Mouse (Mus musculus) thymus, adult 18-20 months (tissue): ENCODE measurements at regions not wholly inside any gene's neighbourhood (a gene's known extent, or its start where the extent isn't known, plus 50 kb on each side); places are given as distances from the start of the nearest gene placed in this dataset.

Experiments used
- DNase-seq, 2 experiments: peaks; one replicate each; pipeline ENCODE4 v3.0.0; 2022; ENCODE audit warnings: mixed read lengths in 2 of 2

DNA sequence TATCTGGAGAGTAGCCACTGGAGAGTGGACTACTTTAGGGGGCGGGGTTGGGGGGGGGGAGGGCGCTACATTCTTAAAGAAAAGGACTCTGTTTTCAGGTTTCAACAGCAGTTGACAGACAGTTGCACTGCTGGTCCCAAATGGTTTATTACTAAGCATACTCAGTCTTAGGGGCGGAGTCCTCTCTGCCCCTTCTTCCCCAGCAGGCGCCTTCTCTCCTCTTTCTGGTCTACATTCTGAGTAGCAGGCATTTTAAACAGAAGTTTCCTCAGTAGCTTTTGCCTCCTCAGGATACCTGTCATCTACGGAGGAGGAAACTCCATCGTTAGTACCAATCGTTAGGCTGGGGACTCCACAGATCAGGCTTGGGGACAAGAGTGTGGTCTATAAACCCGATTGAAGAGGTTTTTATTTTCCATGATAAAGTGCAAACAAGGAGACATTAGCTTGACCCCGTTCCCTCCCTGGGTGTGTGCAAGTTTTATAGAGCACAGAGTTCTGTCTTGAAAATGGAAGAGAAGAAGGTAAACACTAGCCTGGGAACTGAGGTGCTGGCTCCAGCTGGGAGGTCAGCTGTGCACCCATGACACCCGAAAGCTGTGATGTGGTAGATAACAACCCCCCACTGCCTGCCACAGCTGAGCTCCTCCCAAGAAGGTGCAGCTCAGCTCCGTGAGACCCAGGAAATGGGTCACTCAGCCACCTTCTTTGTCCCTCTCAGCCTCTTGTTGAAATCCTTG lies 107.8 kb downstream of the Btg1 start:
- peak; percentile 79 to 86 for DNase-seq

DNA sequence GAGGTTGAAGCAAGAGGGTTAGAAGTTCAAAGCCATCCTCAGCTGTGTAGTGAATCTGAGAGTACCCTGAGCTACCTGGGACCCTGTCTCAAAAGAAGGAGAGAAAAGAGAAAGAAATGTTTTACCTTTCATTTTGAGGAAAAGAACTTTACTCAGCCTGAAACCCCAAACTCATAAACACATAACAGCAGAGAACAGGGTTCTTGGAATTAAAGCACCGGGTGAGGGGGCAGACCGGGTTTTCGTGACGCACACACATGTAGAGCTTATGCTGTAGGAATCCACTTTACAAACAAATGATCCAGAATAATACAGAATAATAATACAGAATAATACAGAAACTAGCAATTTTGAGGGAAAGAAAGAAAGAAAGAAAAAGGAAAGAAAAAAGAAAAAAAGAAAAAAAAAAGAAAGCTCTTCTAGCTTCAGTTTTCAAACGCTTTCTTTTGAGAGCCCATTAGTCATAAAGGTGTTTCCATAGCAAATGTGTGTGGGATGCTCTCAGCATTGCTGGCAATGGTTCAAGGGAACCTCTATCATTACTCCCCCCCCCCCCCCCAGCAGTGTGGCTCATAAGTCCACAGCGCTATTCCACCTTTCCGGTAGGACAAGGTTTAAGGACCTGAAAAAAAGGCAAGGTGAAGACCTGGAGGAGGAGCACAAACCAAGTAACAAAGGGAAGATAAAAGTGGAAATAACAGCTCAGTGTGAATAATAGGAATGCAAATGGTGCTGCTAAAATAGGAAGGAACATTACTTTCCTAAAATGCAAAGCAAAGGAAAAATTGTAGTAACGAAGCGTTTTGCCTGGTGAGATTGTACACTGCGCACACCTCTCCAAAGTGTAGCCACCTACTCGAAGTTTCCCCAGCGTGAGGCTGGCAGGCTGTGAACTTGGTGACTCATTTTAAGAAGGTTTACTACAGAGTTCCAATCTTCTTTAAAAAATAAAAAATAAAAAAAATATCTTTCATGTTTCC lies 110.3 kb downstream of the Btg1 start:
- DNase-seq, result no peak

DNA sequence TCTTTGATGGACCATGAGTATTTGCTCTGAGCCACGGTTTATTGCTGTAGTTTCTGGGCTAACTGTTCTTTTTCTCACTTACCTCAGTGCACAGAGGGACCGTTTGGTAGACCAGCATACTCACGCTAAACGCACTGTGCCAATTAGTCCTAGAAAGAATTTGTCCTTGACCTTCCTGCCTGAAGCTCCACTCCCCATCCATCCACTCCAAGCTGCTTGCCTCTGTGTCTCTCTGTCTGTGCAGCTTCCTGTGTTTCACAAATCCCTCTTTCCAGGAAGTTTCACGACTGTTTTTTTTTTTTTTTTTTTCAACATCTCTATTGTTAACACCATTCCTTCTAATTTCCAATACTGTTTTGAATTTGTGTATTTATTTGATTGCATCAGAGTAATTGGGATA lies 116.8 kb downstream of the Btg1 start:
- no peak for DNase-seq

DNA sequence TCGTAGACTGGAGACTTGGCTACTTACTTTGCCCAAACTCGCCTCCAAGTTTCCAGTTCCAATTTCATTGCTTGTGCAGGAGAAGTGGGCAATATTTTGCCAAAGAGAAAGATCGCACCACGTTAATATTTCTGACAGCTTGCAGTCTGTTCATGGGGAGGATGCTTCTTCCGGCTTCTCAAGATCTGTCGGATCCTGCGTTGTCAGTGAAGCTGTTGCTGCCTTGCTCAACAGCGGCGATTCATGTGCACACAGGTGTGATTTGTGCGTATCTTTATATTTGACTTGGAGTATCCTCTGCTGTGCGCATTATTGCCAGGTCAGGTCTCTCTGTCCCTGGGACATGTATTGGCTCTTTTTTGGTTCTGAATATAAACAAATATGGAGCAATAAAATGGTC lies 118.3 kb downstream of the Btg1 start:
- no peak for DNase-seq

DNA sequence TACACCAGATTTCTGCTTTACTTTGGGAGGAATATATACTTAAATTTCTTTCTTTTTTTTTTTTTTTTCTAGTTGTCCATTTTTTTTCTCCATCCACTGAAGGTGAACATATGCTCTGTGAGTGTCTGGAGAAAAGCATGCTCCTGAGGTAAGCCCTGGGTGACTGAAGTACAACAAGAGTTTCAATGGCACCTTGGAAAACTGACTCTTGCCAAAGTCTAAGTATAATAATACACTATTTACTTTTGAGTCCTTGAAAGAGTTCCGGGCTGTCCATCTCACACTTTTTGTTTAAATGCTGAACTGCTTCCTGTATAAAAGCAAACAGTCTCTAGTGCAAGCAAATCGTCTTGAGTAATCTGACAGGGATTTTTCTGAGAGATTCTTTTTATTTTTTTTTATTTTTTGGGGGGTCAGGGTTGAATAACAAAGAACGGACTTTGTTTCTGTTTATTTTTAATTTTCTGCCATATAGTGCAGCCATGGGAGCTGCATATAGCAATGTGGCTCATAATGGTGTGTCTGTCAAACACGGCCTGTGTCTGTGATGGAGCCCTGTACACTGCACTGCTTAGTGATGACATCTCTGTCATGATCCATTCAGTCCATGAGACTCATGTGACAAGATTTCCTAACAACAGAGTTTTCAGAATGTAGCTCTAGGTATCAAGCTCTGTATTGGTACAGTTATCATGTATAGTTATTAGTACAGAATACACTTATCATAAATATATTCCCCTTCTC lies 119.3 kb downstream of the Btg1 start:
- DNase-seq, result no peak

DNA sequence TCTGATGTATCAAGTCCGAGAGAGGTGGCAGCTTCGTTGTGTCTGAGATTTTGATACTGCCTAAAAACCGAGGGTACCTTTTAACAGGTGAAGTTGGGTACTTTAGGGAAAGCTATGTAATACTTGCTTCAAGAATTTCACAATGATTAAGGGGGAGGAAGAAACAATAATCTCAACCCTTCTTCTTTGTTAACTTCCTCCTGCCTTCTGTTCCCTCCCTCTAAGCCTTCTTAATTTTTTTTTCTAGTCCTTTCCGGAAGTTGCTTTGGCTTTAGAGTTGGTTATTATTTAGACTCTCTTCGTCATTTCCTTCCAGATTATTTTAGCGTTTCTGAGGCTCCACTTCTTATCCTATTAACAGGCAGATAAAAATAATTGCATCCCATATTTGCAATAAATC lies 121.2 kb downstream of the Btg1 start:
- DNase-seq, result no peak

DNA sequence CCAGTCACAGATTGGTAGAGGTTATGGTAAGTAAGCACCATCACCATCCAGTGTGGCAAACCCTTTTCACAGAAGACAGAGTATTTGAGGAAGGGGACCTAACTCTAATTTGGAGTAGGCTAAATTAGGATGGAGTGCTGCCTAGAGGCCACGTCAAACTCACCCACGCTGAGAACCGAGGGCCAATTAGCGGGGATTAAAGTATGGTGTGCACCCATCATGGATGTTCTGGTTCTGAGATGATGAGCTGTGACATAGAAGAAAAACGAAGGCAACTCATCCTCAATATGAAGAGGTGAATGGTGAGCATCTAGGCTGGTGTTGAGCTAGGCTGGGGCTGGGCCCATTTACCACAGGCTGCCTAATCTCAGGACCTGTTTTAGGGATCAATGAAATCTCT lies 121.8 kb downstream of the Btg1 start:
- DNase-seq, result no peak

DNA sequence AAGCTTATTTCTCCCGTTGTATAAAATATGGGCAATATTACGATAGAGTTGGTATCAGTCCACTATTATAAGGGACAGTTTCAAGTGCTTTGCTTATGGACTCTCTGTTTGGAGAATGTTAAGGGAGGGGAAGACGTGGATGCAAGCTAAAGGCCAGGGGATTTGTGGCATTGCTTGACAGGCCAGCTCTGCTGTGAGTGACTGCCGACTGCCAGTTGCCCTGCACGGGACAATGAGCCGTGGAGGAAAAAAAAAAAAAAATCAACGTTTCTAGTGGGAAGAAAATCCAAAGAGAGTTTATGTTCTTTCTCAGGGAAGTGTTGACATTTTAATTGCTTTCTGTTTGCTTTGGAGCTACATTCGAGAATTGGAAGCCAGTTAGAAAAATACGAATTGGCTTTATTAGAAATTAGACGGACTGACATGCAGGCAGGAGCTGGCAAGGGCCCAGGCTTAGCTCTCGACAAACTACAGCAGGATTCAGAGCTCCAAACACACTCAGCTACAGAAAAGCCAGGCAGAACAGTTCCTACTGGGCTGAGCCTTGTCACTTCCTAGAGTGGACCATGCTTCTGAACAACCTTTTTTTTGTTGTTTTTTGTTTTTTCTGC lies 127.5 kb downstream of the Btg1 start:
- DNase-seq, result no peak

DNA sequence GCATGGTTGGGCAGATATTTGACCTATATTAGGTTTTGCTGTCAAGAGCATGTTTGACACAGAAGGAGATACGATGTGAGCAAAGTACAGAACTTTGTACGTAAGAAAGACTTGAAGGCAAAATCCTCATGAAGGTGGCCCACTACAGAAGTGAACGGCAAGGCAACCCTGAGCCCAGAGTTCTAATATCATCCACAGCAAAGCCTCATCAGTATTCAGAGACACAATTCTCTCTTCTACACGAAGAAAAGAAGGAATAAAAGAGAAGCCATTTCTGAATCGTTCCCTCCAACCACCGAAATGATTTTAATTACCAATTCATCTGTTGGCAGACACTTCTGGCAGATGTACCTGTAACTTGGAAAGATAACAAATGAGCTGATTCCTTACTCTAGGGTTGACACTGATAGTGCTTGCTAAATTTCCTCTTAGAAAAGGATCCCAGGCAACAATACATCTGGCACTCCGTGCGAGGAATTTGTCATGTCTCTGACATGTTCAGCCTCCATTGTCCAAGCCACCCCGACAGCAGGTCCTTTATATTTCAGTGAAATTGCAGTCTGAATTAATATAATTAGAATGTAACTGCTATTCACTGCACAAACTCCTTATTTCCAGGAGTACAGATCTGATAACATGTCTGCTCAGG lies 130.3 kb downstream of the Btg1 start:
- DNase-seq, result no peak

DNA sequence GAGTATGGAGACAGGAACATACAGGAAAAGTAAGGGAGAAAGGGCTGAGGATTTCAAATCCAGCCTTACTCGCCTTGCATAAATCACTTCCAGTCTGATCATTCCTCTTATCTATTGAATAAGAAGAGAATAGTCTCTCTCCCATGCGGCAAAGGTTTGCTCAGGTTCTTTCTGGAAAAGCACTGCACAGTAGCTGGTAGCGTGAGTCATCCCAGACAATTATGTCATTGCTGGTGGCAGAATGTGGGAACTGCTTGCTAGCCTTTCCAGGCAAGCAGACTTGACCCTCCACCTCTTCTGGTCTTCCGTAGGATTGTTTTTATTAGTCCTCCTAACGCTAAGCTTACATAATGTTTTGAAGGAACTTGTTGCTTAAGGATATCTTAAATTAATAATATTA lies 134.1 kb downstream of the Btg1 start:
- DNase-seq, result no peak

DNA sequence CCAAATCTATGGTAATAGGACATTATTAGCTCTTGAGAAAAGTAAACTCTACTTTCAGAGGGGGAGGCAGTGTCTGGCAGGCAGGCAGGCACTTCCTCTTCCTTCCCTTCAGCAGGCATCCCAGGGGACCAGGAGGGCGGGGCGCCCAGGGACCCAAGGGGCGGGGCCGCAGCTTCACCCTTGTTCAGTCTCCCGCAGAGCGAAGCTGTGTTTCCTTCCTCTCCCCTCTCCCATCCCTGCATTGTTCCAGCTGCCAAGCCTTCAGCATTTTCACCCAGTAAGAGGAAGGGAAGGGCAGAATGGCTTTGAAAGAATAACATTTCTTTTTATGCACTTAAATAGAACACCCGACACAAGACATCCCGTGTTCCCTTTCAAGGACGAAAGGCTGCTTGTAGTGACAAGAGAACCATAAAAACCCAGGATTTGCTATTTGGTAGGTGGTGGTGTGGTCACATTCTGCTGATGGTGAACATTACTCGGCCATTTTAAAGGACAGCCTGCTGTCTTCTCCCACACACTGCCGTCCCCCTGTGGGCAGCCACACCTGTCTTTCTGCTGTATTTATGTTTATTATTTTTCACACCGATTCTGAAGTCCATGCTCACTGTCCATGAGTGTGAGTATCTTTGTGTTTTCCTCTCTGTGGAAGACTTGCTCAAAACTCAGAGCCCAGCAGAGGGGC lies 134.9 kb downstream of the Btg1 start:
- peak; percentile 83 to 87 for DNase-seq

DNA sequence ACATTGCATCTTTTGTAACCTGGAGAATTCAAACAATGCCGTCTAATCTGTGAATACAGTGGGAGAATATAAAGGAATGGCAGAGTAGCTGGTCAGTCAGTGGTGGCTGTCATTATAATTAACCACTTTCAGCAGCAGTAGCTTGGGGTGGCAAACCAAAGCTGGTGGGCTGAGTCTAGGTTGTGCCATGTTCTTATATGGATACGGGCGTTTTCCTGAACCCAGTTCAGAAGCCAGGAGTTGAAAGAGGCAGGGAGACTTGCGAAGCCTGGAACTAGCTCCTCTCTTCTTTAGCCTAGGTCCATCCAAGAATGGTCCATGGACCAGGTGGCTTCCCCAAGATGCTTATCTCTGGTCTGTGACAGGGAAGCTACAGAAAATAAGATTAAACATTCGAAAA lies 135.7 kb downstream of the Btg1 start:
- DNase-seq, result no peak

DNA sequence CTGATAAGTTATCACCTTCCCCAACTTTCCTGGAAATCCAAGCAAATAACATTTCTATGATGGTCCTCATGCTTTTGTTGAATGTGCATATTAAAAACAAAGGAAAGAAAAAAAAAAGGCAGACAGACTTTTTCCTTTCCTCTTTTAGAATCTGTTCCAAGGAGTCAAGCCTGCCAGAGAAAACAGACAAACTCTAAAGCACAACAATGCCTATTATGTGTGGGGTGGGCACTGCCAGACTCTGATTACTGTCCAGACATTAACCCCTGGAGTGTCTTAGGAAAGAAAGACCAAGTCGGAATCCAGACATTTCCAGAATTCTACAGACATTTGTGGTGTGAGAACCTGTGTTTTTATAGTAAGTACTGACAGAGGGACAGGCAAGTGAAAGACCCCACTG lies 136.7 kb downstream of the Btg1 start:
- DNase-seq, result no peak

DNA sequence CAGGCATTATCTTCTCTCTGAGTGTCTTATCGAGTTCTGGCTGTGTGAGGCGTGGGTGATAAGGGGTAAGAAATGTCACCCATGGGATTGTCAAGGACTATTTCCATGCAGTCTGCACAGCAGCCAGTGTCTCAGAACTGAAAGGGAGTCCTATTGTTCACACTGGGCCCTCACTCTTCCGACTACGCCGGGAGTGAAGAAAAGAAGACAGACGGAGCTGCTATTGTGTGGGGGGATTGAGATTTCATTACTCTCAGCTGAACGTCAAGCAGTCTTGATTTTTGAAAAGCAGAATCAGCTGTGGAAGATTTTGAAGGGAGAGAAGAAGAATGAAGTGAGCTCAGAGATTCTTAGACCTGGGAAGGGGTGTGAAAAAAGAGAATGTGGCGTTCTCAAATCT lies 138.9 kb downstream of the Btg1 start:
- no peak for DNase-seq

DNA sequence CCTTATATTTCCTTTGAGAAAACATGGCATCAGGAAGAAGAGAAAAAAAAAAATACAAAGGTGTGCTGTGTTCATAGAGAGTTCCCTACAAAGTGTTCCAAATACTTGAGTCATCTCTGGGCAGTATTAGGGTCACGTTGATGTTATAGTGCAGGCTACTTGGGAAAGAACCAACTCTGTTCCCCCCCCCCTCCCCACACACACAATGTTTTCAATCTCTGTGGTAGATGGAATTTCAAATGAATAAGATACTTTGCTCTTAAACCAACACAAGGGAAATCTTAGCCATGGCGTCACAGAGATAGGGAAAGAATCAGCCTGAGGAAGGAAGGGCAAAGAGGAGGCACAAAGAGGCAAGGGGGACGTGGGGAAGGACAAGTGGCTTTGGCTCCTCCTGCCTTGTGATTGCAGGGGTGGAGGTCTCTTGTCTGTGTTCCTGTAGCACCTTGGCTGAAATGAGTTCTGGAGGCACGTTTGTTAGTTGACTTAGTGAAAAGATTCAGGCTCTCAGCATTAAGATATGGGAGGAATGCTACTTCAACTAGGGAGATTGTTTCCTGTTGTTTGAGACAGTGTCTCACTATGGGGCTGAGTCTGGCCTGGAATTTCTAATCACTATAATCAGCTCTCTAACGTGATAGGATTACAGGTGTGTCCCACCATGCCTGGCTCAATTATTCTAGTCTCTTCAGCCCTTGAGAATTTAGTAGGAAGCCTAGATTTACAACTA lies 139.7 kb downstream of the Btg1 start:
- DNase-seq, result no peak

DNA sequence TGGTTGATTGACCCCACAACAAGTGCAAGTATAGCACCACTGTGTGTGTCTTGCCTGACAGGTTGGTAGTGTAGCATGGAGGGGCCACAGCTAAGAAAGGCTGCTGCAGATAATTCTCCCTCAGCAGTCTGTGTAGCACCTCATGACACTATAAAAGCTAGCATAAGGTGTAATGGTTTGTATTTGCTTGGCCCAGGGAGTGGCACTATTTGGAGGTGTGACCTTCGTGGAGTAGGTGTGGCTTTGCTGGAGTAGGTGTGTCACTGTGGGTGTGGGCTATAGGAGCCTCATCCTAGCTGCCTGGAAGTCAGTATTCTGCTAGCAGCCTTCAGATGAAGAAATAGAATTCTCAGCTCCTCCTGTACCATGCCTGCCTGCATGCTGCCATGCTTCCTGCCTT lies 140.5 kb downstream of the Btg1 start:
- DNase-seq, result no peak

DNA sequence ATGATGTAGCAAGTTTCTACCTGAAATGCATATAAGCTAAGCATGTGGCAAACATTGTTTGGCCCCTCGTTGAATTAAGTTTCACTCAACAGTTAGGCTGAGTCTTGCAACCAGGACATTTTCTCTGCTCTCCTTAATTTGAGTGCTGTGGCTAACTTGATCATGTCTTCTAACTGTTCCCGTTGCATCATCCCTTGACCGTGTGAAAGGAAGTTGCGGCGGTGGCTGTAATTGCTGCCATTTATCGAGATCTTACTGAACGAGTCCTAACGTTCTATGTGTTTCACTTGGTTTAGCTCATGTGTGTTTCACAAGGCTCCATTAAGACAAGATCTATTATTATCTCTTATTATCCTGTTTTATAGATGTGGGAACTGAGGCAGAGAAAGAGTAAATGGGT lies 144.8 kb downstream of the Btg1 start:
- no peak for DNase-seq

DNA sequence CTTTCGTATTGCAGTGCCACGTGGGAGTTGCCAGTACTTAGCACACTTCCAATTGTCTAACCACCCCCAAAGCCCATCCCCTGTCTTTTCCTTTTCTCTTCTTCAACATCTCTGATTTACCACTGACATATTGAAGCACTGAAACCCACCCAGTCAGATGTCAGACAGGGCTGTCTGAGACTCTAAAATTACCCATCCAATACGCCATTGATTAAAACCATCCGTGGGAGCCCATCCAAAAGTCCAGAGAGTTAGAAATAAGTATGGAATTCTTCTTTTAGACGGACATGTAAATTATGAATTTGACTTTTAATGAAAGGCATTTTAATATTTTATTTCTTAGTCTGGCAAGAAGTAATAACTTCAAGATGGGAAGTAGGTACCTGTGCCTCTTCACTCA lies 148.8 kb downstream of the Btg1 start:
- DNase-seq, result no peak

DNA sequence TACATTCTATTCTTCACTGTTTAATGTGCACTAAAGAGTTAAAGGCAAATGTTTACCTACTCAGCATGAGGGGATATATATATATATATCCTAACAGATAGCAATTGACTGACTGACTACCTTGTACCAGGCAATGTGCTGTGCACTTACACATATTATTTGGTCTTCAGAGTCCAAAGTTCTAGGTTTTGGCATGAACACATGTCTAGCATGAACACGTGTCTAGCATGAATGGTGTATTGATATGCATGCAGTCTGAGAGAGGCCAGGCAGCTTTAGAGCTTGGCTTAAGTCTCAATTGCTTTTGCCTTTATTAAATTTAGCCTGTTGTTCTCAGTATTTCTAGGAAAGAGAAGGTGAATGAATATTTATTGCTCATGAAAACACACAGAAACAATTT lies 161.4 kb downstream of the Btg1 start:
- no peak for DNase-seq

DNA sequence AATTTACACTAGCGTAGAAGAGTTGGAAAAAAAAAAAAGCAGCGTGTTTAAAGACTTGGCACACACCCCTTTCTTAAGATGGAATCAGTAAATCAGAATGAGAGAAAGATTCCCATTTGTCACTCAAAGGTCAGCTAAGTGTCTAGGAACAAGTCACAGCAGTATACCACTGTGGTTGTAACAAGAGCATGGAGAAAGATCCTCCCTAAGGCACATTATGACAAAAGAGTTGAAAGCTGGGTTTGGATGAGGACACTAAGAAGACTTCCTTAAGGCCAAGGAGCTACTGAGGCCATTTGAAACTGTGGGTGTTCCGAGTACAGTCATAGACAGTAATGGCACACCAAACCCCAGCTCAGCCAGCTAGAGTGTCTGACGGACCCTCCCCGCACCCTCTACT lies 167.2 kb downstream of the Btg1 start:
- no peak for DNase-seq

DNA sequence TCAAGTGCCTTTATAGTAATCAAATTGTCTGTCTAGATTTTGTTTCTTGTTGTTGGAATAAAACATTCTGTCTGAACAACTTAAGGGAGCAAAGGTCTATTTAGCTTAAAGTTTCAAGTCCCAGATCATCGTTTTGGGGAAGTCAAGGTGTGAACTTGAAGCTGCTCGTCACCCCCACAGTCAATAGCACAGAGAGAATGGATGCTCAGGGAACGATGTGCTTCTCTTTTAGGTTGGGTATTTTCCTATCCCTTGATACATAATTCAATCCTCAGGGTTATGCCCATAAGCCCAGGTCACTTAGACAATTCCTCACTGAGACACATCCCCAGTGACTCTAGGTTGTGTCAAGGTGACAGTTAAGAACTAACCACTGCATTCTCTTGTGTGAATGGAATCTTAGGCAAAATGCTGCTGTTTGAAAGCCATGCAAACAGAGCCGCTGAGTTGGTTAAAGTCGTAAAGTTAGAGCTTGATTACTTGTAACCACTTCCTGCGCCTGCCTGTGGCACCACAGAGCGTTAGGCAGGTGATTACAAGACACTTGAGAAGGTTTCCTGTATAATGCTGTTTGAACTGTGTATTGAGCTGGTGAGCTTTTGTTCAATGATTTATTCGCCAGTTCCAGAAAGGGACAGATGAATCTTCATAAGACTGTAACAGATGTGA lies 170.2 kb downstream of the Btg1 start:
- peak; percentile 53 to 77 for DNase-seq
